Mouse (Mus musculus) E14TG2a.4 (cell line): ENCODE results near the gene Ugt1a9.
"Not testable (repeated sequence)": the region's sequence is repeated elsewhere in the genome, so short reads cannot be mapped to it uniquely, and the experiment has no call there.

Experiments used
- H3K27me3 ChIP-seq: 2 replicates; pipeline ENCODE4 v1.6.1; 2014; ENCODE audit warnings: low read length, control low read depth; ENCODE audit not compliant: insufficient read depth
- H3K36me3 ChIP-seq: 2 replicates; pipeline ENCODE4 v1.6.1; 2014; ENCODE audit warnings: low read length, control low read depth; ENCODE audit not compliant: insufficient read depth
- H3K4me1 ChIP-seq: replicated peaks from 2 replicates; pipeline ENCODE4 v1.6.1; 2014; ENCODE audit warnings: low read depth, low read length, control low read depth
- H3K4me3 ChIP-seq: replicated peaks from 2 replicates; pipeline ENCODE4 v1.5.1; 2014; ENCODE audit warnings: mild to moderate bottlenecking, low read length
- H3K9me3 ChIP-seq: 2 replicates; pipeline ENCODE4 v1.6.1; 2014; ENCODE audit warnings: low read length, control low read depth
- CTCF ChIP-seq: conservative IDR thresholded peaks from 2 replicates; pipeline ENCODE4 v1.5.1; 2014; ENCODE audit warnings: low read length
- NANOG ChIP-seq: IDR thresholded peaks from 2 replicates; pipeline ENCODE4 v1.6.1; 2014; ENCODE audit warnings: borderline replicate concordance, low read length, mixed read lengths
- POU5F1 ChIP-seq: IDR thresholded peaks from 2 replicates; pipeline ENCODE4 v1.6.1; 2014; ENCODE audit warnings: low read length, borderline replicate concordance

Ugt1a9 gene

DNA sequence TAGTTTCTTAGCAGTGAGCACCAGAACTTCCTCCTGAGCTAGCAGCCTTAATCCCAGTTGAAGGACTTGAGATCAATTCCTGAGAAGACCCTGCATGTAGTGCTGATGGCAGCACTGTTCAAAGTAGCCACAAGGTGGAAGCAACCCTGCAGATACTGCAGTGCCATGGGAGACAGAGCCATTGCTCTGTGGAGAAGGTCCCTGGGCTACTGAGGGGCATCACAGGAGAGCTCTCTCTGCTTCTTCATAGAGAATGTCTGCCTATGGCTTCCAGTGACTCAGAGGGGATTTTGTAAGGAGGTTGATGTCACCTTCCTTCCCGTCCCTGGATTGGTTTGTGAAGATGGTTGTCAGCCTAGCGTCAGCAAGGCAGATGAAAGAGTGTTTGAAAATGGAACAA lies 79.5 kb downstream of the Ugt1a9 start:
- 0 out of 2 replicates have a peak, but pooled peaks have one; percentile 2 for TF ChIP-seq CTCF

DNA sequence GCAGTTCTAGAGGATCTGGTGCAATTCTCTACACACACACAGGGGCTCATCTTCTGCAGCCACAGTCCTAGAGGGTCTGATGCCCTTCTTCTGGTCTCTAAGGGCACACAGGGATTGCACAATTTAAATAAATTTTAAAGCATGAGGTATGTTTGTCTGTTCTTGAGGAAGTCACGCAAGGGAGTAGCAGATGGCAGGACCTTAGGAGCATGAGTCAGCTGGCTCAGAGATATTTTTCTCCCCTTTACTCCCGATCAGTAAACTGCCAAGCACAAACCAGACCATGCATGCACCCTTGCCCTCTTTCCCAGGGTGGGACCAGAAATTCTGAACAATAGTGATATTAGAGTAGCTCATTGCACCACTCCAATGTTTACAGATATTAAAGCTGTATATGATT lies 87.8 kb downstream of the Ugt1a9 start:
- no peak overlapping the region for H3K4me3 ChIP-seq
- no peaks in the 10 kb centered on the region for H3K4me1 ChIP-seq
- H3K9me3 ChIP-seq = no peaks in the 10 kb centered on the region; the same call in 1 of the 2 replicates
- H3K27me3 ChIP-seq = no peaks in the 10 kb centered on the region
- TF ChIP-seq NANOG (no peak), CTCF (no peak)
- H3K36me3 ChIP-seq = no peaks in the 10 kb centered on the region

More for the DNA sequence above, 79.5 kb downstream of the Ugt1a9 start:
- not testable (repeated sequence) for H3K27me3 ChIP-seq, H3K9me3 ChIP-seq, H3K4me3 ChIP-seq, H3K36me3 ChIP-seq, H3K4me1 ChIP-seq

DNA sequence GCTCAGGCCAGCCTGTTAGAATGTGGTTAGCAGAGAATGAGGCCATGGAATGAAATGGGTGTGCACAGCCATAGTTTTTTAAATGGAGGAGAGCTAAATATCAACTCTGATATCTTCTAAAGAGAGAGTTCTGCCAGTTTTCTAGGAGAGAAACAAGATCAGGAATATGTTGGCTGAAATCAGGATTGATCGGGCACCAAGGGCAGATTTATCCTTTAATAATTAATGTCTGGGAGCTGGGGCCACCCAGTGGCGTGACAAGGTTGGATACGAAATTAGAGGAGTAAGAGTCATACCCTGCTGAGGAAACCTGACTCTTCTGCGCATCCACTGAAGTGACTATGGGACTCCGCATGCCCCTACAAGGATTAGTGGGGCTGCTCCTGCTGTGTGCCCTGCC lies 95.1 kb downstream of the Ugt1a9 start, which contains the start of gene Ugt1a5:
TSS of gene Ugt1a5 (plus strand) at position 302 of the 400 bp plus-strand sequence.
- TF ChIP-seq CTCF (no peak), POU5F1 (no peak), NANOG (no peak)
- H3K4me3 ChIP-seq = no peak within 1 kb of the TSS
- H3K27me3 ChIP-seq = no peaks in the 10 kb centered on the region
- peaks cover 10% of the 10 kb centered on the region for H3K9me3 ChIP-seq
- H3K4me1 ChIP-seq = peaks cover 4% of the 10 kb centered on the region; the same call in 1 of the 2 replicates
- H3K36me3 ChIP-seq = no peaks in the 10 kb centered on the region

DNA sequence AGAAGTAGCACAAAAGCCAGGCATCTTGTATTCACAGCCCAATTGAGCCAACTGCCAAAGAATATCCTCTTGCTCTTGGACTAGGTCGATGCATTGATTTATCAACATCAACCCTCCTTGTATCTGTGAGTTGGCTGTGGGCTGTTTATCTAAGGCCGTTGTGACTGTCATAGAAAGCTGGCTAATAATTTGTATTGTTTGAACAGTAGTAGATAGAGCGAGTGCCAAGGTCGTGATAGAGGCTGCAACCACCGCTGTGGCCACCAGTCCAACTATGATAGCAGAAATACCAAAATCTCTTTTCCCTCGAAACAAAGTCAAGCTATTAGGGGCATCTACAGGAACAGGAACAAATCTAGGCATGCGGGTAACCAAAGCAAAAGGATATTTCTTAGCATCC lies 101.6 kb downstream of the Ugt1a9 start:
- H3K4me1 ChIP-seq, H3K36me3 ChIP-seq, H3K27me3 ChIP-seq, H3K4me3 ChIP-seq: not testable (repeated sequence)
- peaks cover 43% of the 10 kb centered on the region for H3K9me3 ChIP-seq

DNA sequence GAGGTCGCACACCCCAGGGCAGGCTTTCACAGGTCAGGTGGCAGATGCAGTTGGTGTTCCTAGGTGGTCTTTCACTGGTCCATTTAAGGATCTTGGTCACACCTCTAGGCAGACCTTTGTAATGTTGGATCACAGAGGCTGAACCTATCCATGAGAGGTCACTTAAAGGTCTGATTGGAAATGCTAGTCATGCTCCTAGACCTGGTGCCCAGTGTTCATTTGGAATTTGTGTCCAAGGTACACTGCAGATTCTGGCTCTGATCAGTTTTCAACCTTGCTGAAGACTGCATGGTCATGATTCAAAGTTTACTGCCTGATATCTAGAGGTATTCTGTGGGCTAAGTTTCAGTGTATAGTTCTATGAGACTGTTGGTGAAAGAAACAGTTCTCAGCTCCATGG lies 109.1 kb downstream of the Ugt1a9 start:
- no peaks in the 10 kb centered on the region for H3K4me1 ChIP-seq
- no peaks in the 10 kb centered on the region for H3K27me3 ChIP-seq
- peaks cover 38% of the 10 kb centered on the region for H3K9me3 ChIP-seq
- TF ChIP-seq NANOG (no peak), POU5F1 (no peak), CTCF (no peak)
- H3K36me3 ChIP-seq = no peaks in the 10 kb centered on the region
- no peak overlapping the region for H3K4me3 ChIP-seq

DNA sequence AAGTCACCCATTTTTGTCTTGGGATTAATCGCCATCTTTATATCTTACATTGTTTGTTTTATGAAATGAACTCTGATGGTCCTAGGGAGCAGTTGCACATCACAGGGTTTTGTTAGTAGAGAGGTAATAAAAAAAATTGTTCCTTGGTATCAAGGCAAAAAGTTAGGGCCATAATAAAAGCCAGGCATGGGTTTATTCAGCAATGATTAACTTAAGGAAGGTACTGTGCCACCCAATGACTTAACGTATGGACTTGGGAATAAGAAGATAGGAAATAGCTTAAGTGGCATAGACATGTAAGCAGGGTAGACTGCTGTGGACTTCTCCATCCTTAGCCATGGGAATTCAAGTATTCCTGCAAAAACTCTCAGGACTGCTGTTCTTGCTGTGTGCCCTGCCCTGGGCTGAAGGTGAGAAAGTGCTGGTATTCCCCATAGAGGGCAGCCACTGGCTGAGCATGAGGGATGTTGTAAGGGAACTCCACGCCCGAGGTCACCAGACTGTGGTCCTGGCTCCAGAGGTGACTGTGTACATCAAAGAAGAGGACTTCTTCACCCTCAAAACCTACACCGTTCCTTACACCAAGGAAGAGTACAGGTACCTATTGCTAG lies 115.8 kb downstream of the Ugt1a9 start:
- Histone ChIP-seq H3K27me3 (no peaks in the 10 kb centered on the region), H3K4me3 (no peak overlapping the region), H3K9me3 (no peaks in the 10 kb centered on the region), H3K36me3 (no peaks in the 10 kb centered on the region), H3K4me1 (no peaks in the 10 kb centered on the region)
- no peak for TF ChIP-seq CTCF
- TF ChIP-seq NANOG = no peak
- TF ChIP-seq POU5F1 = no peak

DNA sequence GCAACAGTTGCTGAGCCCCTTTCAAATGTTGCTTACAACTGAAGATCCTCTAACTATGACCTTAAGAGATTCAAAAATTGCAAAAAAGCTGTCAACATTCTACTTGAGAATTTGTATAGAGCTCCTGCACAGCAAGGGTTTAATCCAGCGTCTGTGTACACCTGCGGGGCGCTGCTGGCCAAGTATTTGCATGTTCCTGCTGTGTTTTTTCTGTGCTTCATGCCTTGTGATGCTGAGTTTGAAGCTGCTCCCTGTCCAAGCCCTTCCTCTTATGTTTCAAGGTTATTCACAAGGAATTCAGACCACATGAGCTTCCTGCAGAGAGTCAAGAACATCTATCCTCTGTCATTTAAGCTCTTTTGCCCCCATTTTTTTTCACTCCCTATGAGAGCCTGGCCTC lies 121.5 kb downstream of the Ugt1a9 start:
- Histone ChIP-seq H3K9me3 (no peaks in the 10 kb centered on the region), H3K27me3 (no peaks in the 10 kb centered on the region), H3K4me3 (no peak overlapping the region), H3K36me3 (no peaks in the 10 kb centered on the region), H3K4me1 (peaks cover 9% of the 10 kb centered on the region; the same call in 1 of the 2 replicates)
- TF ChIP-seq CTCF = no peak

DNA sequence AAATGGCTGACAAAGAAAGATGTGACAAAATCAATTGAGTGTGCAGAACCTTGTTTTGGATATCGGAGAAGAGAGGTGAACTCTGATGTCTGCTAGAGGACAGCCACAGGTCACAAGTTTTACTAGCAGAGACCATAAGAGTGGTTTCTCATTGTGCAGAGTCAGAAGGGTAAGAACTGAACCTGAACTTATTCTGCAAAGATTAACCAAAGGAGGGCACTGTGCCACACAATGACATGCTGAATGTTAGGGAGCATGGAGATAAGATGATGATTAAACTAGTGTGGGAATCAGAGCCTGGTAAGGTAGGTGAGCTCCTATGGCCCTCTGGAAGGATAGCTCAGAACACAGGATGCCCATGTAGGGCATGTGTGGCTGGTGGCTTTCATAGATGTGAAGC lies 125.1 kb downstream of the Ugt1a9 start:
- H3K36me3 ChIP-seq = no peaks in the 10 kb centered on the region
- no peak overlapping the region for H3K4me3 ChIP-seq
- H3K9me3 ChIP-seq = no peaks in the 10 kb centered on the region
- peaks cover 9% of the 10 kb centered on the region; the same call in 1 of the 2 replicates for H3K4me1 ChIP-seq
- H3K27me3 ChIP-seq = peaks cover 7% of the 10 kb centered on the region; the same call in 1 of the 2 replicates
- TF ChIP-seq NANOG (no peak), CTCF (no peak), POU5F1 (no peak)

DNA sequence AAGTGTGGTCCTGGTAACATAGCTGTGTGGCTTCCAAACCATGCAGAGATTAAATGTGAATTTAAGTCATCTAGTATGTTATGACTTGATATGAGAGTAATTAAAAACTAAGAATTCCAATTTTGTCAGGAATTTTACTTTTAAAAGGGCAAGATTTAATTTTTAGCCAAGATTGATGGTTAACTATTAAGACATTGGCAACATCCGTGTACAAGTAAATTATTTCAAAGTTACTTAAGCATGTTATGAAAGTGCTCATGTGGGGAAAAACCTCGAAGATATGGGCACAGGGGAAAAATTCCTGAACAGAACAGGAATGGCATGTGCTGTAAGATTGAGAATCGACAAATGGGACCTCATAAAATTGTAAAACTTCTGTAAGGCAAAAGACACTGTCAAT lies 126.8 kb downstream of the Ugt1a9 start:
- TF ChIP-seq POU5F1 (no peak), CTCF (no peak), NANOG (no peak)
- Histone ChIP-seq H3K36me3 (no peaks in the 10 kb centered on the region), H3K4me3 (no peak overlapping the region), H3K27me3 (peaks cover 16% of the 10 kb centered on the region), H3K9me3 (no peaks in the 10 kb centered on the region), H3K4me1 (peaks cover 1% of the 10 kb centered on the region; the same call in 1 of the 2 replicates)

DNA sequence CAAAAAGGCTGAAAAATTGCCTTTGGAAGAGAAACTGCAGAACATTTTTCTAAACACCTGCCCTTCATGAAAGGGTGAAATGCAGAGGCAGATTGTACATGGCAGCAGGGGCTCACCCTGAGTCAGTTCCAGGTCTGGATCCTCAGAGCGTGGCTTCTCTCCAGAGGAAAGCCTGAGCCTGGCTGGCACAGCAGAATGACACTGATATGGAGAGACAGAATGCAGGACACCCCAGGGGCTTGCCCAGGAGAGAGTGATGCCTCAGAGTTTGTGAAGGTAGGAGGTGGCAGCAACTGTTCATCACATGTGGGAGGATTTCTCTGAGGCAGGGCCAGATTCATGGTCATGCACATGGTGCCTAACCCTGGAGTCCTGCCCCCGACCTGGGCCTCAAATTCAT lies 129.4 kb downstream of the Ugt1a9 start:
- Histone ChIP-seq H3K9me3 (0 out of 2 replicates have a peak, but pooled peaks cover 6% of the 10 kb centered on the region), H3K36me3 (no peaks in the 10 kb centered on the region), H3K4me1 (peaks cover 2% of the 10 kb centered on the region), H3K4me3 (no peak overlapping the region), H3K27me3 (peaks cover 39% of the 10 kb centered on the region)
- TF ChIP-seq POU5F1 = no peak
- TF ChIP-seq NANOG = no peak
- TF ChIP-seq CTCF = no peak
